7 mouse cellular contexts compared by ENCODE assay signal in genomic region chr3:127948898-127949620, GRCm38 (mm10). TPM values are rescaled to one million over a fixed set of nuclear protein-coding genes. Genes with fewer than 3 reads are reported as not detected.
A peak's percentile ranks its signal among the peaks of the same experiment; 100 is the strongest.
DNase-seq lines count a peak whose midpoint lies in the region; ATAC-seq and TF ChIP-seq lines count a peak whose summit lies in the region.

No protein-coding gene starts in this region.

- peak; percentile 89 for DNase-seq in 3T3-L1 (ENCODE audit: low read depth, low spot score)
- peak; percentile 73 for DNase-seq in CD4-positive helper T cell, adult 2 months (ENCODE audit: low read depth, low spot score)
- DNase-seq in cerebellum, adult 11 months: peak; percentile 27
- peak; percentile 85 for DNase-seq in forebrain, postnatal 0 days
- peak; percentile 73 for DNase-seq in kidney, postnatal 14 days
- DNase-seq in liver, postnatal 0 days: peak; percentile 45
- DNase-seq in retina, embryonic 14.5 days (ENCODE audit: low spot score): peak; percentile 93

- no peaks in the 10 kb centered on the region for H3K9me3 ChIP-seq in forebrain, postnatal 0 days (ENCODE audit: low read length)
- no peaks in the 10 kb centered on the region for H3K9me3 ChIP-seq in liver, postnatal 0 days (ENCODE audit: low read length)

- H3K9ac ChIP-seq in forebrain, postnatal 0 days: no peak overlapping the region
- no peak overlapping the region for H3K9ac ChIP-seq in liver, postnatal 0 days (replicated peaks)

- no peak overlapping the region for H3K4me3 ChIP-seq in forebrain, postnatal 0 days (ENCODE audit: low read depth, low read length)
- no peak overlapping the region for H3K4me3 ChIP-seq in liver, postnatal 0 days (ENCODE audit: low read depth, low read length)

- H3K27ac ChIP-seq in forebrain, postnatal 0 days (ENCODE audit: low read depth, low read length): no peak overlapping the region
- H3K27ac ChIP-seq in liver, postnatal 0 days (ENCODE audit: low read depth): no peak overlapping the region

- no peaks in the 10 kb centered on the region for H3K27me3 ChIP-seq in forebrain, postnatal 0 days (ENCODE audit: insufficient read depth, low read length)
- H3K27me3 ChIP-seq in liver, postnatal 0 days (ENCODE audit: insufficient read depth, low read length): no peaks in the 10 kb centered on the region

- H3K36me3 ChIP-seq in forebrain, postnatal 0 days (ENCODE audit: insufficient read depth): no peaks in the 10 kb centered on the region
- no peaks in the 10 kb centered on the region for H3K36me3 ChIP-seq in liver, postnatal 0 days (replicated peaks; ENCODE audit: insufficient read depth, low read length)

- no peak overlapping the region for H3K4me2 ChIP-seq in forebrain, postnatal 0 days (ENCODE audit: low read depth)
- H3K4me2 ChIP-seq in liver, postnatal 0 days (ENCODE audit: low read depth, low read length): no peak overlapping the region

- WGBS in forebrain, postnatal 0 days: 44% methylated on average over 6 of the region's 6 CpGs
- WGBS in liver, postnatal 0 days (ENCODE audit: insufficient replicate concordance): 37% methylated on average over 6 of the region's 6 CpGs

- no peaks in the 10 kb centered on the region for H3K4me1 ChIP-seq in forebrain, postnatal 0 days (ENCODE audit: insufficient read depth)
- no peaks in the 10 kb centered on the region for H3K4me1 ChIP-seq in liver, postnatal 0 days (ENCODE audit: insufficient read depth)

- peak; percentile 77 for TF ChIP-seq CTCF in forebrain, postnatal 0 days (IDR thresholded peaks at IDR 0.05; ENCODE audit: low read depth)
- TF ChIP-seq CTCF in liver, postnatal 0 days (IDR thresholded peaks at IDR 0.05; ENCODE audit: low read depth): peak; percentile 82

- peak; percentile 73 for ATAC-seq in forebrain, postnatal 0 days
- peak; percentile 85 for ATAC-seq in liver, postnatal 0 days

- no peak for TF ChIP-seq EP300 in liver, postnatal 0 days (IDR thresholded peaks at IDR 0.05; ENCODE audit: low read depth)

RNA-seq across cellular contexts. Expression of gene Fam241a, which starts 52.9 kb away (rescaled TPM):
- total RNA-seq in forebrain, postnatal 0 days (2014; rRNA removed): 7.4 and 15.5 TPM in 2 replicates
- 12.4 and 13.7 TPM in 2 replicates for polyA plus RNA-seq in forebrain, postnatal 0 days (2015; fragmentation: Nextera tagmentation; extraction: Ambion mirVana)
- 25.5 and 28.2 TPM in 2 replicates for polyA plus RNA-seq in liver, postnatal 0 days (2015; fragmentation: Nextera tagmentation; extraction: Ambion mirVana)

Comparison
In these comparisons a context has a peak if more than half of its experiments do, and no peak if none do; other contexts are left out.
1. DNase-seq: peak in every context shown above with its lines; median percentile 93 in retina, embryonic 14.5 days; 89 in 3T3-L1; 85 in forebrain, postnatal 0 days; 73 in CD4-positive helper T cell, adult 2 months; 73 in kidney, postnatal 14 days; 45 in liver, postnatal 0 days; 27 in cerebellum, adult 11 months.